Mouse (Mus musculus): ENCODE data around the gene Fdxr.

Fdxr gene

GRCm38 (mm10) chr11:115243783-115244182 is 33.1 kb downstream of the Fdxr start:
- no peak for DNase-seq (ENCODE audit: extremely low read depth, low read depth, low spot score)

GRCm38 (mm10) chr11:115242746-115243145 is 34.1 kb downstream of the Fdxr start:
- no peak for DNase-seq (ENCODE audit: extremely low read depth, low read depth, low spot score)

GRCm38 (mm10) chr11:115241402-115241801 is 35.4 kb downstream of the Fdxr start:
- no peak for DNase-seq (ENCODE audit: extremely low read depth, low read depth, low spot score)

GRCm38 (mm10) chr11:115236570-115236969 is 40.3 kb downstream of the Fdxr start:
- no peak for DNase-seq (ENCODE audit: extremely low read depth, low read depth, low spot score)

GRCm38 (mm10) chr11:115234320-115235044 is 42.4 kb downstream of the Fdxr start:
- DNase-seq (ENCODE audit: extremely low read depth, low read depth, low spot score), result no peak

GRCm38 (mm10) chr11:115233526-115234290 is 43.1 kb downstream of the Fdxr start:
- DNase-seq (ENCODE audit: extremely low read depth, low read depth, low spot score), result no peak

GRCm38 (mm10) chr11:115232889-115233288 is 44.0 kb downstream of the Fdxr start:
- no peak for DNase-seq (ENCODE audit: extremely low read depth, low read depth, low spot score)

- DNase-seq (ENCODE audit: extremely low read depth, low read depth, low spot score), result no peak
Observed at GRCm38 (mm10) chr11:115231924-115232323, 44.9 kb downstream of the Fdxr start.

GRCm38 (mm10) chr11:115231168-115231915 is 45.5 kb downstream of the Fdxr start:
- no peak for DNase-seq (ENCODE audit: extremely low read depth, low read depth, low spot score)

- DNase-seq (ENCODE audit: extremely low read depth, low read depth, low spot score), result no peak
Observed at GRCm38 (mm10) chr11:115229021-115229930, 47.6 kb downstream of the Fdxr start.

- DNase-seq (ENCODE audit: extremely low read depth, low read depth, low spot score), result no peak
Observed at GRCm38 (mm10) chr11:115228430-115228829, 48.4 kb downstream of the Fdxr start.

- DNase-seq (ENCODE audit: extremely low read depth, low read depth, low spot score), result no peak
Observed at GRCm38 (mm10) chr11:115227640-115228039, 49.2 kb downstream of the Fdxr start.

- DNase-seq (ENCODE audit: extremely low read depth, low read depth, low spot score), result no peak
Observed at GRCm38 (mm10) chr11:115226811-115227491, 49.9 kb downstream of the Fdxr start.

- DNase-seq (ENCODE audit: extremely low read depth, low read depth, low spot score), result no peak
Observed at GRCm38 (mm10) chr11:115225301-115225700, 51.5 kb downstream of the Fdxr start.

GRCm38 (mm10) chr11:115224889-115225288 is 52.0 kb downstream of the Fdxr start:
- no peak for DNase-seq (ENCODE audit: extremely low read depth, low read depth, low spot score)

GRCm38 (mm10) chr11:115223877-115224276 is 53.0 kb downstream of the Fdxr start:
- DNase-seq (ENCODE audit: extremely low read depth, low read depth, low spot score), result no peak

- DNase-seq (ENCODE audit: extremely low read depth, low read depth, low spot score), result no peak
Observed at GRCm38 (mm10) chr11:115223451-115223850, 53.4 kb downstream of the Fdxr start.

- DNase-seq (ENCODE audit: extremely low read depth, low read depth, low spot score), result no peak
Observed at GRCm38 (mm10) chr11:115222570-115222969, 54.3 kb downstream of the Fdxr start.

GRCm38 (mm10) chr11:115222077-115222476 is 54.8 kb downstream of the Fdxr start:
- DNase-seq (ENCODE audit: extremely low read depth, low read depth, low spot score), result no peak

GRCm38 (mm10) chr11:115219685-115220084 is 57.2 kb downstream of the Fdxr start:
- no peak for DNase-seq (ENCODE audit: extremely low read depth, low read depth, low spot score)

Measured in fat pad, adult 2 months (tissue).